Mouse (Mus musculus) kidney, adult 2 months (tissue): ENCODE results near the gene Tent5c.

Experiments used
- CTCF ChIP-seq: fragments of 200-500 bp; conservative IDR thresholded peaks from 2 replicates; pipeline ENCODE4 v1.5.1; 2011; ENCODE audit warnings: low read depth, mild to moderate bottlenecking, control low read depth, low read length, moderate library complexity, mixed read lengths; ENCODE audit not compliant: insufficient read depth, insufficient read length
- POLR2A ChIP-seq: fragments of 200-500 bp; IDR thresholded peaks from one replicate; pipeline ENCODE4 v1.6.1; 2011; ENCODE audit warnings: low read depth, low read length, control low read depth

DNA sequence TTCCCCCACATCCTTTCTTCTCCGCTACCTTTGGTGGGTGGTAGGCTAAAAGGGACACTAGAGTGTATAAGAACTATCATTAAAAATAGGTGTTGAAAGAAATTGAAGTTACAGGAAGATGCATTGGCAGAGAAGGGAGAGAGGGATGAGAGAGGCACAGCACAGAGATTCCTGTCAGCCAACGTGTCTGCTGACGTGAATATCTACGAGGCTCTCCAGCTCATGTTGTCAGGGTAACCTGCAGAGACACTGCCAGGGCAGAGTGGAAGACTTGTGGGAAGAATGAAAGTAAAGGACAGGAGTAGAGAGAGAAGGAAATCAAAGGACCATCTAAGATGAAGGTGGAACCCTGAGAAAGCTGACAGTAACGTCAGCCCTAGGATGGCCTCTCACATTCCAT, 73.5 kb downstream of the Tent5c start:
- TF ChIP-seq CTCF: no peak
- TF ChIP-seq POLR2A: no peak
